In the genomic region with DNA sequence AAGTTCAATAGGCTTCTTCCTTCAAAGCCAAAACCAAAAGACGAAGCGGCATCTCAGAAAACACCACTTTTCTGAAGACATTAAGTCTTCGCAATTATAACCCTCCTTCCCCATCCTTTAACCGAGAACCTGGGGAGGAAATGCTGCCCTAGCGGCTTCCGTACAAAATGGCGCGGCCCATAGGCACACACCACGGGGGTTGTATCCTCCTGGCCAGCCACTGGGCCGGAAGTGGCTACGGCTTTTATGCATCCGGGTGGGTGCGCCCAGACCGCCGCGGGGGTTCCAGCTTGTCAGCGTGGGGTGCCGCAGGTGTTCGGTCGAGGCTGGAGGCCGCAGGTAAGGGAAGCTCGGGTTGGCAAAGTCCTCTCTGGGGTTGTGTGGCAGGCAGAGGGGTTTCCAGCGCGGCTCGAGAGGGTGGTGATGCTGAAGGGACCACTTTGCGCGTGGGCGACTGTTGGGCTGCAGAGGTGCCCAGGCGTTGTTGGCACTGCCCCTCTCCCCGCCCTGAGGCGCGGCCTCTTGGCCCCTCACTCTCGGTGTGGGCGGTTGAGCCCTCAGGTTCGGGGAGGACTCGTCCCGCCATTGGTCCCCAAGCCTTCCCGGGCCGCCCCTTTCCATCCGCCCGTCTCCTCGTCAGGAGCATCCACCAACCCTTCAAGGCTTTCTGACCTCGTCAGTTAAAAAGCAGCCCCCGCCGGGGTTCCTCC, we compare ENCODE assay signal across 1 mouse cellular context.
TF ChIP-seq lines count a peak whose summit lies in the region.

A gene (plus strand): TSS at position 154 of the 710 bp plus-strand sequence.

TF ChIP-seq in CH12.LX, 34 proteins besides CTCF, POLR2A, EP300 and RAD21 (continued from another document):
- TF ChIP-seq E2F4 (IDR thresholded peaks at IDR 0.05; ENCODE audit: insufficient replicate concordance, low read depth, low read length) (no peak; the same call in 1 of the 2 replicates), CHD2 (IDR thresholded peaks at IDR 0.05; ENCODE audit: low read length) (peak; percentile 59; the same call in 1 of the 2 replicates), GABPA (IDR thresholded peaks at IDR 0.05; ENCODE audit: insufficient replicate concordance, low read depth, low read length) (peak; percentile 31; the same call in 1 of the 2 replicates), HCFC1 (IDR thresholded peaks at IDR 0.05; ENCODE audit: low read depth, low read length) (peak; percentile 95), TBP (conservative IDR thresholded peaks at IDR 0.05; ENCODE audit: low read depth, low read length) (peak; percentile 62; the same call in 1 of the 2 replicates), MAZ (IDR thresholded peaks at IDR 0.05; ENCODE audit: low read depth, low read length) (peak; percentile 90), USF1 (IDR thresholded peaks at IDR 0.05; ENCODE audit: low read depth, low read length) (no peak), ETS1 (conservative IDR thresholded peaks at IDR 0.05; ENCODE audit: low read depth, low read length) (no peak), POLR2AphosphoS2 (IDR thresholded peaks at IDR 0.05; ENCODE audit: low read depth, low read length) (peak; percentile 51; the same call in 1 of the 2 replicates), TCF12 (IDR thresholded peaks at IDR 0.05; ENCODE audit: low read depth, low read length) (peak; percentile 90), USF2 (conservative IDR thresholded peaks at IDR 0.05; ENCODE audit: low read depth, low read length) (no peak), MAX (IDR thresholded peaks at IDR 0.05; ENCODE audit: low read length) (peak; percentile 88), MYC (IDR thresholded peaks at IDR 0.05; ENCODE audit: low read depth, low read length) (peak; percentile 78; the same call in 1 of the 2 replicates), MAFK (IDR thresholded peaks at IDR 0.05; ENCODE audit: insufficient replicate concordance, low read length) (no peak), MEF2A (IDR thresholded peaks at IDR 0.05; ENCODE audit: borderline replicate concordance, low read depth, low read length) (peak; percentile 83), CHD1 (IDR thresholded peaks at IDR 0.05; ENCODE audit: low read depth, low read length) (peak; percentile 44; the same call in 1 of the 2 replicates)
